Mouse (Mus musculus) NIH3T3 (cell line): ENCODE measurements at regions not wholly inside any gene's neighbourhood (a gene's known extent, or its start where the extent isn't known, plus 50 kb on each side); places are given as distances from the start of the nearest gene placed in this dataset.
"Not testable (repeated sequence)": the region's sequence is repeated elsewhere in the genome, so short reads cannot be mapped to it uniquely, and the experiment has no call there.

Experiments
- DNase-seq: peaks from one replicate; pipeline ENCODE4 v3.0.0-alpha.2; 2012; ENCODE audit warnings: low read depth

- DNase-seq: no peak
These were observed 249.8 kb upstream of the Pbx1 start for GRCm38 (mm10) chr1:168681685-168682491.

GRCm38 (mm10) chr1:168680674-168681073 lies 248.6 kb upstream of the Pbx1 start:
- no peak for DNase-seq

DNA sequence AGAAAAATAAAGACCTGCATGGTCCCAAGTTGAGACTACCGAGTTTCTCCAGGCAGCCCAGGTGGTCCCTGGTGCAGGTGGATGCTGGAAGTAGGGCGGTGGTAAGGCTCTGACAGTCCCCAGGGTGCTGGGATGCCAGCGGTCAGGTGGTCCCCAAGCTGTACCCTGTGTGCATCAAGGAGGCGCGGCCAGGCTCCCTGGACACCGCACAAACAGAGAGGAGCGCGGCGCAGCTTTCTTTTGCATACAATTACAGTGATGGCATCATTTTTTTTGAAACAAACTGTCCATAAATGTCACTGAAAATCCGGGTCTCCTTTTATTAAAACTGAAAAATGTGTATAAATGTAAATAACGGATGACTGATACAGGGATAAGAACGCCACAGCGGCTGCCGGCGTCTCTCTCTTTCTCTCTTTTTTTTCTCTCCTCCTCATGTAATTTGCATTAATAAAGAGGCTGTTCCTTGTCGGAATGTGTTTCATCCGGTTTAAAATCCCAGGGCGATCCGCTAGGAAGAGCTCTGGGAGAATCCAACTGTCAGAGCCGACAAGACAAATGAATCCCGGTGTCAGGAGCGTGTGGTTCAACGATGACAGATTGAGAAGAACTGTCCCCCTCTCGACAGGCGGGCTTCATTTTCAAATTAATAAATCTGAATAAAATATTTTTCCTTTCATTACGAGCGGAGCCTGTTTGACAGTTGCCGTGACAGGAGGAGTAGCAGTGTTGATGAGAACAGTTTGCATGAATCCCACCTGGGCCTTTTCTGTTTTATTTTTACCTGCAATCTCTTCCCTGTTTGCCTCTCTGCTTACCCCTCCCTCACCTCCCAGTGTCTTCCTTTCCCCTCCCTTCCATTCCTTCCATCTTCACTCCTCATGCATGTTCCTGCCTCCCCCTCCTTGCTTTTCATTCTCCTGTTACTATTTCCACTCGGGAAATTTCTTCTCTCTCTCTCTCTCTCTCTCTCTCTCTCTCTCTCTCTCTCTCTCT lies 244.6 kb upstream of the Pbx1 start:
- DNase-seq: no peak

GRCm38 (mm10) chr1:168675741-168676140 lies 243.7 kb upstream of the Pbx1 start:
- no peak for DNase-seq

DNA sequence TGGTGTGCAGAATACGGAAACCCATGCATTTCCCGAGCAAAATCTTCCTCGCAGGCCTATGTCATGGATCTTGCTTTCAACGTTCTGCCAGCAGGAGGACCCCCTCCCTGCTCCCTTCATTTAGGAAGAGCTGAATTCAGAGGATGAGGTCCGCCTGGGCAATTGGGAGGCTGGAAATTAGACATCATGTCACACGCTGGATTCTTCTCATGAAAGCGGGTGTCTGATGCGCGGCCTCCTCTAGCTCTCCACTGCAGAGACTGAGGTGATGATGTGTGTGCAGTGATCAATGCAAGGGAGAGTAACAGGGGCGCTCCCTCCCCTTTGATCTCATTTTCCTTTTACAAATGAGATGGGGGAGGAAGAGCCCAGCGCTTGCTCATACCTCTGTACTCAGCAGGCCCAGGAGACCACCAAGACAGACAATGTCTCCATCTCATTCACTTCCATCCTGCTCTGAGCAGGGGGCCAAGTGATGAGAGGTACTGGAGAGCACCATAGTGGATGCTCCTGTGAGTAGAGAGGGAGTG lies 230.8 kb upstream of the Pbx1 start:
- DNase-seq: no peak

DNA sequence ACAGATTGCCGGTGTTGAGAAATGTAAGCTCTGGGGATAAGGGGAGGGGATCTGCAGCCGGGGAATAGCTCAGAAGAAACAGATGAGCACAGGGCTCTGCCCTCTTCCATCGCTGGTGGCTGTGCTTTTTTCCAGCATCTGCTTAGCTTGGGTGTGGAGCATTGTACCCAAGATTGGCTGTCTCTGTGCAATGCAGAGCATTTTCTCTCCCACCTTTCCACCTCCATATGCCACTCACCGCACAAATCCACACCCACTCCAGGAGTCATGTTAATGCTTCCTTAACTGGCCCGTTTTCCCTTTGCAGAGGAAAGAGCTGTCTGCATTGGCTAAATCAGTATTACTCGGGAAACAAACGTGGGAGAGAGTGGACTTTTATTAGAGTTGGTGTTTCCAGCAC lies 228.9 kb upstream of the Pbx1 start:
- DNase-seq: no peak

GRCm38 (mm10) chr1:168659578-168659977 lies 227.5 kb upstream of the Pbx1 start:
- no peak for DNase-seq

DNA sequence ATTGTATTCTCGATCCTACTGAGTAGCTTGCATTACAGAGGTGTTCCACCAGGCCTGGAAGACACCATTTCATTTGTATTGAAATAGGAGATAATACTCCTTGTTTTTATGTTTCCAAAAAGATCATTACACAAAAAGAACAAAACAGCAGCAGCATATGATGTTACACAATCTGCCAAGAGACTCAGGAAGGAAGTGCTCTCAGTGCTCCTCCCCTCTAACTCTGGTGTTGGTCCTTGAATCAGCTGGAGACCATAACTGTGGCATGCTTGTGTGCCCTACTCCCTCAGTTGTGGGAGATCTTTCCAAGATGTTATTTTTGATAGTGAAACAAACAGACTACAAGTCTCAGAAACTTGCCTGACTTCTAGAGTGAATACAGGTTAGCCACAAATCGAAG lies 200.8 kb upstream of the Pbx1 start:
- no peak for DNase-seq

GRCm38 (mm10) chr1:168631979-168632378 lies 199.9 kb upstream of the Pbx1 start:
- DNase-seq: peak; percentile 61

DNA sequence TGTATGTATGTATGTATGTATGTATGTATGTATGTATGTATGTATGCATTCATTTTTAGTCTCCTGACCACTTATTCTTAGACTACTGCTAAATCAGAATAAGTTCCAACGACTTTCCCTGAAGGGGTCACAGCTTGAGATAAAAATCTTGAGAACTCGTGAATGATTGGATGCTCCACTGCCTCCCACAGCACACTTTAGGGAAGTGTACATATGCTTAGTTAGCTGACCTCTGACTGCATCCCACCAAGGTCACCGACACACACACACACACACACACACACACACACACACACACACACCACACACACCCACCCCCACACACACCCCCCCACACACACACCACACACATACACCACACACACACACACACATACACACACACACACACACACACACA lies 169.9 kb upstream of the Pbx1 start:
- not testable (repeated sequence) for DNase-seq

GRCm38 (mm10) chr1:168600461-168601160 lies 168.5 kb upstream of the Pbx1 start:
- no peak for DNase-seq

DNA sequence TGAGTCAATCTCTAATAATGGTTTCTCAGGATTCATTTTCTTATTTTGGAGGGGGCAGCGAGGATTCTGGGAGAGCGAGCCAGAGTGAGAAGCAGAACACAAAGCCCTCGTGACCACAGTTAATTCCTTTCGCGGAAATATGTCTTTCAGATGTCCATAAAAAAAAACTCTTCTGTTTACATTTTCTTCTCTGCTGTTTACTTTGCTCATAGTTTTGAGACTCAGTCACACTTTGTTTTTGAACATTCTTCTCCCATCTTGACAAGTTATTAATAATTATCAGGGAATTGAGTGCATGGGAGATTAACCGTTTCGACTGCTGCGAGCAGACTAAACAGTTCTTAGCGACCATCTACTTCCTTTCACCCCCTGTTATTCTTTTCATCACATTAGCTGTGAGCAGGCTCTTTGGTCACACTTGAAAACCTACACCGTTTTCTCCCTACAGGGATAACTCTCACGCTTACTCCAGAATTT lies 166.2 kb upstream of the Pbx1 start:
- DNase-seq: peak; percentile 81

- DNase-seq: no peak
These were observed 165.4 kb upstream of the Pbx1 start for GRCm38 (mm10) chr1:168597495-168597894.

- peak; percentile 93 for DNase-seq
These were observed 152.1 kb upstream of the Pbx1 start for GRCm38 (mm10) chr1:168584137-168584536.

- no peak for DNase-seq
These were observed 150.4 kb upstream of the Pbx1 start for GRCm38 (mm10) chr1:168582434-168582833.

DNA sequence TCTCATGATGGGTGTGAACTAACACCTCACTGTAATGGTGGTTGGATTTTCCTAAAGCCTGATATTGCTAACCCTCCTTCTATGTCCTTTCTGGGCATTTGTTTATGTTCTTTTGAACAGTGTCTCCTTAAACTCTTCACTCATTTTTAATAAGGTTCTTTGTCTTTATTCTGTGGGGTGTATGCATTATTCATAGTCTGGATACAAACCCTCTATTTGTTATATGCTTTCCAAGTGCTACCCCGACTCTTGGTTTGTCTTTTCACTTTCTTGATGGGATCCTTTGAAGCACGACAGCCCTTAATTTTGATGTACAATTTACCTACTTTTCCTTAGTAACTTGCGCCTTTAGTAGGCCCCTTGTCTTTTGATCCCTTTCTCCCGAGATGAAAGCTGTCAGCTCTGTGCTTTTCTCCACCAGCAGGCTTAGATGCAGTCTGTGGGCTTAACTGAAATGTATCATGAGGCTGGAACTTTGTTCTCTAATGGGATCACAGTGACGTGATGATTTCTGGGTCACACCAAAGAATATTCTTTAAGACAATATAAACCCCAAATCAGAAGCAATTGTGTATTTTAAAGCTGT lies 138.0 kb upstream of the Pbx1 start:
- DNase-seq: no peak

DNA sequence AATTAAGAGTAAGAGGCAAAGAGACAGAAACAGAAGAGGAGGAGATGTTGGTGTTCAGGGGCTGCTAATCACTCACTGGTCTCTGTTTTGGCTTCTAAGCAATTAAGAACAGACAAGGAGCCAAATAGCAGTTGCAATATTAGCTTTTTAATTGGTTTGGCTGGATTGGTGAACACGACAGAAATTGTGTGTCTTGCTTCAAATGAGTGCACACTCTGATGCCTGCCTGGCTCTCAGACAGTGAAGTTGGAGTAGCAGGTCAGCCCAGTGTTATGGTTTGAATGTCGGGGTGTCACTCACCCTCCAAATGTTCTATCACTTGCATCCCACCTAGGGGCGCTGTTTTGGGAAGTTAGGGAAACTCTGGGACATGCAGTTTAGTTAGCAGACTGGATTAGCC lies 120.3 kb upstream of the Pbx1 start:
- no peak for DNase-seq

DNA sequence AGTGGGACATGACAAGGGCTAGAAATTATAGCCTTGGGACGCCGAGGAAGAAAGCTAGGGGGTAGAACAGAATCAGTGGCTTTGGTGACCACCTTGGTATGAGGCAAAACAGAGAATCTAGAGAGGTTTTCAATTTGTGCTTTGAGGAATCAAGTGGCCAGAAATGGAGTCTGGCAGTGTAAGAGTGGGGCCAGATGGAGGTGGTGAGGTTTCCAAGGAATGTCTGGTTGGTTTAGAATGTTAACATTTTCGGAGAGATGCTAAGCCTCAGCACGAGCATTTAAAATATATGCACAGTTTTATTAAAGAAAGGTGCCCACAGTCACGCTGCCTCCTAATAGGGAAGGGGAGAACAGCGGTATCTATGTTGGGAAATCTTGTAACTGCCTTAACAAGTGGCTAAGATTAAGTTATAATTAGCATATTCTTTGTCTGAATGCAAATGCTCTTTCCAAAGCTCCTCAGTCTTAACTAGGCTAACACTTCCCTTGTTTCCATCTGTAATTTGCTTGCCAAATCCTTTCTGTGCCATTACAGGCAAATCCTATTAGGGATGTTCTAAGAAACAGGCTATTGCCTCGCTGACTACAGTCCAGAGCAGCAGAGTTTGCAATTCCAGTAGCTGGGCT lies 117.9 kb upstream of the Pbx1 start:
- DNase-seq: no peak

DNA sequence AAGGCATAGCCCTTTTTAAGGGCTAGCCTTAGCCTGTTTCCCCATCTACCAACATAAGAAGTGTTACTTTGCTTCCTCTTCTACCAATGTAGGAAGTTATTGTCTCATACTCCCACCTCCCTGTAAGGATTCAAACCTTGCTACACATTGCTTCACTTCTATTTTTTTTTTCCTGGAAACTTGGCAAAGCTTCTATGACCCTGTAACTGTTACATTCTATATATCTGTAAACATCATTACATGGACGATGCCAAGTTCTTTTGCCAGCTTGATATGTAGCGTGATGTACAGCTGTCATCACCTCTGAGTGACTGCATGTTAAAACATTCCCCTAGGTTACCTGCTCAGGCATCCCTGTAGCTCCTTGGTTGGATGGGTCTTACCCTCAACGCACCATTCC lies 114.1 kb upstream of the Pbx1 start:
- DNase-seq: peak; percentile 50

DNA sequence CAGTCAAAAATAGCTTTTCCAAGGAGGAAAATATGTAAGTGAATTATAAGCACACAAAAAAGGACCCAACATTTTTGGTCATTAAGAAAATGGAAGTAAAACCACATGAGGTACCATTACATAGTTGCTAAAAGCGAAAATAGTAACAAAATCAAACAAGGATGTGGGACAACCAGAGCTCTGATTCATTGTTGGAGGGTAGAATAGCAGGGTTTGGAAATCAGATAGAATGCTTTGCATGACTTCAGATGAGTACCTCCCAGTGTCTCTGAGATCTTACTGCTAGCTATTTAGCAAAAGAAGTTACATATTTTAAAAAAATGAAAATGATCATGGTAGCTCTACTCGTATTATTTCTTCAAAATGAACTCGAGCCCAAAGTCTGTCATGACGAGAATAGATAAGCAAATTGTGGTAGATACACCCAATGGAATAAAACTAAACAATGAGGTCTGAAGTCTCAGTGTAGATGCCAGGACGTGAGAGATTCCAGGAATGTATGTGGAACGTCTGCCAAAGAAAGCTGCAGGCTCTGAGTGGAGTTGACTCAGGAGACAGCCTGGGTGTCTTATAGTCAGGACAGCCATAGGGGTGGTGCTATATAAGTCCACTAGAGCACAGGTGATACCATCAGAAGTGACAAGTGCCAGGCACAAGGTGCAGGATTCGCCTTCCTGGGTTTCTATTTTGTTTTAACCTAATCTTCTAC lies 113.2 kb upstream of the Pbx1 start:
- DNase-seq: peak; percentile 81
